Mouse (Mus musculus) megakaryocyte, embryonic 14.5 days (primary cell): ENCODE measurements at regions not wholly inside any gene's neighbourhood (a gene's known extent, or its start where the extent isn't known, plus 50 kb on each side); places are given as distances from the start of the nearest gene placed in this dataset.

Experiments
- H3K27me3 ChIP-seq: replicated peaks from 2 replicates; pipeline ENCODE3; 2012; ENCODE audit warnings: inconsistent platforms
- H3K36me3 ChIP-seq: replicated peaks from 2 replicates; pipeline ENCODE3; 2012; ENCODE audit warnings: low read length, inconsistent platforms, mixed read lengths
- H3K4me1 ChIP-seq: 2 replicates; pipeline ENCODE4 v1.6.1; 2012; ENCODE audit warnings: inconsistent platforms
- H3K4me3 ChIP-seq: replicated peaks from 2 replicates; pipeline ENCODE3; 2012; ENCODE audit warnings: moderate library complexity, mild to moderate bottlenecking, inconsistent platforms
- H3K9me3 ChIP-seq: 2 replicates; pipeline ENCODE4 v1.6.1; 2012; ENCODE audit warnings: inconsistent platforms
- FLI1 ChIP-seq: IDR thresholded peaks from 2 replicates; pipeline ENCODE4 v1.6.1; 2012; ENCODE audit warnings: low read length, inconsistent platforms, mixed read lengths
- GATA1 ChIP-seq: IDR thresholded peaks from 3 replicates; pipeline ENCODE4 v1.6.1; 2012; ENCODE audit warnings: mixed read lengths, low read length, inconsistent platforms, borderline replicate concordance

GRCm38 (mm10) chr7:95551798-95552387 is 619.2 kb upstream of the Tenm4 start:
- TF ChIP-seq FLI1, result no peak
- TF ChIP-seq GATA1, result no peak
- no peaks in the 10 kb centered on the region for H3K4me1 ChIP-seq
- H3K9me3 ChIP-seq, result 0 out of 2 replicates have a peak, but pooled peaks cover 2% of the 10 kb centered on the region
- no peaks in the 10 kb centered on the region for H3K36me3 ChIP-seq
- H3K4me3 ChIP-seq, result no peak overlapping the region
- no peaks in the 10 kb centered on the region for H3K27me3 ChIP-seq

- no peak overlapping the region for H3K4me3 ChIP-seq
- TF ChIP-seq GATA1 (no peak), FLI1 (no peak)
These were observed 612.5 kb upstream of the Tenm4 start for GRCm38 (mm10) chr7:95558589-95558988.

GRCm38 (mm10) chr7:95578633-95579032 is 592.4 kb upstream of the Tenm4 start:
- H3K9me3 ChIP-seq, result no peaks in the 10 kb centered on the region
- no peak for TF ChIP-seq FLI1
- no peaks in the 10 kb centered on the region for H3K27me3 ChIP-seq
- no peak overlapping the region for H3K4me3 ChIP-seq
- no peaks in the 10 kb centered on the region for H3K36me3 ChIP-seq
- no peaks in the 10 kb centered on the region for H3K4me1 ChIP-seq

More at GRCm38 (mm10) chr7:95558589-95558988, 612.5 kb upstream of the Tenm4 start:
- no peaks in the 10 kb centered on the region for H3K36me3 ChIP-seq
- H3K4me1 ChIP-seq, result no peaks in the 10 kb centered on the region
- H3K27me3 ChIP-seq, result no peaks in the 10 kb centered on the region
- no peaks in the 10 kb centered on the region for H3K9me3 ChIP-seq

- TF ChIP-seq GATA1 (no peak), FLI1 (no peak)
- Histone ChIP-seq H3K4me1 (no peaks in the 10 kb centered on the region), H3K36me3 (no peaks in the 10 kb centered on the region), H3K4me3 (no peak overlapping the region), H3K27me3 (no peaks in the 10 kb centered on the region), H3K9me3 (no peaks in the 10 kb centered on the region)
These were observed 589.7 kb upstream of the Tenm4 start for GRCm38 (mm10) chr7:95581325-95581724.

GRCm38 (mm10) chr7:95598339-95598738 is 572.7 kb upstream of the Tenm4 start:
- H3K36me3 ChIP-seq, result no peaks in the 10 kb centered on the region
- H3K4me1 ChIP-seq, result no peaks in the 10 kb centered on the region
- H3K27me3 ChIP-seq, result no peaks in the 10 kb centered on the region
- no peaks in the 10 kb centered on the region for H3K9me3 ChIP-seq
- no peak overlapping the region for H3K4me3 ChIP-seq
- no peak for TF ChIP-seq FLI1
- TF ChIP-seq GATA1, result no peak

GRCm38 (mm10) chr7:95613736-95614135 is 557.3 kb upstream of the Tenm4 start:
- 0 out of 2 replicates have a peak, but pooled peaks cover 7% of the 10 kb centered on the region for H3K9me3 ChIP-seq
- TF ChIP-seq GATA1 (no peak), FLI1 (no peak)
- no peak overlapping the region for H3K4me3 ChIP-seq
- no peaks in the 10 kb centered on the region for H3K4me1 ChIP-seq
- no peaks in the 10 kb centered on the region for H3K36me3 ChIP-seq
- H3K27me3 ChIP-seq, result no peaks in the 10 kb centered on the region

GRCm38 (mm10) chr7:95617370-95617769 is 553.7 kb upstream of the Tenm4 start:
- no peaks in the 10 kb centered on the region for H3K36me3 ChIP-seq
- H3K4me3 ChIP-seq, result no peak overlapping the region
- TF ChIP-seq GATA1 (no peak), FLI1 (no peak)

GRCm38 (mm10) chr7:95618170-95618569 is 552.9 kb upstream of the Tenm4 start:
- H3K36me3 ChIP-seq, result no peaks in the 10 kb centered on the region
- H3K4me1 ChIP-seq, result no peaks in the 10 kb centered on the region
- H3K27me3 ChIP-seq, result no peaks in the 10 kb centered on the region
- no peak overlapping the region for H3K4me3 ChIP-seq
- H3K9me3 ChIP-seq, result no peaks in the 10 kb centered on the region
- TF ChIP-seq GATA1, result no peak
- no peak for TF ChIP-seq FLI1

More at GRCm38 (mm10) chr7:95617370-95617769, 553.7 kb upstream of the Tenm4 start:
- H3K4me1 ChIP-seq, result no peaks in the 10 kb centered on the region
- no peaks in the 10 kb centered on the region for H3K27me3 ChIP-seq
- H3K9me3 ChIP-seq, result no peaks in the 10 kb centered on the region

GRCm38 (mm10) chr7:95620079-95620478 is 551.0 kb upstream of the Tenm4 start:
- H3K4me1 ChIP-seq, result no peaks in the 10 kb centered on the region
- no peaks in the 10 kb centered on the region for H3K27me3 ChIP-seq
- peaks cover 5% of the 10 kb centered on the region for H3K9me3 ChIP-seq
- H3K4me3 ChIP-seq, result no peak overlapping the region
- TF ChIP-seq GATA1 (no peak), FLI1 (no peak)
- no peaks in the 10 kb centered on the region for H3K36me3 ChIP-seq

GRCm38 (mm10) chr7:95640683-95641082 is 530.4 kb upstream of the Tenm4 start:
- Histone ChIP-seq H3K36me3 (no peaks in the 10 kb centered on the region), H3K4me3 (no peak overlapping the region), H3K4me1 (no peaks in the 10 kb centered on the region), H3K27me3 (no peaks in the 10 kb centered on the region), H3K9me3 (no peaks in the 10 kb centered on the region; the same call in 1 of the 2 replicates)
- TF ChIP-seq FLI1 (no peak), GATA1 (no peak)

- Histone ChIP-seq H3K4me3 (no peak overlapping the region), H3K36me3 (no peaks in the 10 kb centered on the region), H3K4me1 (no peaks in the 10 kb centered on the region), H3K27me3 (no peaks in the 10 kb centered on the region), H3K9me3 (no peaks in the 10 kb centered on the region)
- TF ChIP-seq FLI1, result no peak
- no peak for TF ChIP-seq GATA1
These were observed 496.7 kb upstream of the Tenm4 start for GRCm38 (mm10) chr7:95674319-95674718.
